Mouse (Mus musculus): ENCODE data around the gene Nmt2.

- TF ChIP-seq CTCF (IDR thresholded peaks at IDR 0.05; ENCODE audit: control insufficient read depth, insufficient read depth, low read length), result no peak
- no peak for TF ChIP-seq POLR2A (IDR thresholded peaks at IDR 0.05; ENCODE audit: borderline replicate concordance, control insufficient read depth, low read depth, low read length)
Observed at GRCm38 (mm10) chr2:3267879-3268278, 16.1 kb upstream of the Nmt2 start.

All from bone marrow, adult 2 months (tissue).